Mouse (Mus musculus) erythroblast, embryonic 14.5 days (primary cell): ENCODE results near the gene Clgn.

ENCODE experiments used
- GATA1 ChIP-seq: IDR thresholded peaks from 2 replicates; pipeline ENCODE4 v1.6.1; 2012; ENCODE audit warnings: low read length, inconsistent platforms, mixed read lengths
- TAL1 ChIP-seq: IDR thresholded peaks from 3 replicates; pipeline ENCODE4 v1.6.1; 2012; ENCODE audit warnings: low read length, inconsistent platforms, mixed read lengths

DNA sequence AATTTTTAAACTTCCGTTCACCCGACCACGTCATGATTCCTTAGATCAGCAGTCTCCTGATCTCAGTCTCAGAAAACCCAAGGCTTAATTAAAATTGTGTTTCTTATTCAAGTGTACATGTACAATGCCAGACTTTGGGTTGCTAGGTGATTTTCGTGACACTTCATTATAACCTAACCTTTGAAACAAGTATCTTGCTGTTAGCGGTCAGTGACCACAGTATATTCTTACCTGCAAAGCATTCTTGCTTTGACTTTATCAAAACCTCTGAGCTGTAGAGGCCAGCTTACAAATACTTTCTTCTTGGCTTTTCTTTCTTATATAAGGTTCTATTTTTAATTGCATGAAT is 53.4 kb downstream of the Clgn start:
- no peak for TF ChIP-seq TAL1
- no peak for TF ChIP-seq GATA1
